Mouse (Mus musculus): ENCODE data around the gene Etv1. TPM values are rescaled to one million over a fixed set of nuclear protein-coding genes. Genes with fewer than 3 reads are reported as not detected.
"Not testable (repeated sequence)": the region's sequence is repeated elsewhere in the genome, so short reads cannot be mapped to it uniquely, and the experiment has no call there.

Etv1 gene
- total RNA-seq, 1 experiment from 2014 or later: 53.3 TPM

GRCm38 (mm10) chr12:38816235-38816634 lies 37.1 kb downstream of the Etv1 start:
- DNase-seq: no peak

GRCm38 (mm10) chr12:38818320-38818719 lies 39.1 kb downstream of the Etv1 start:
- DNase-seq: no peak

- DNase-seq: no peak
Observed at GRCm38 (mm10) chr12:38820642-38821041, 41.5 kb downstream of the Etv1 start.

- DNase-seq: no peak
Observed at GRCm38 (mm10) chr12:38824405-38824804, 45.2 kb downstream of the Etv1 start.

GRCm38 (mm10) chr12:38832981-38833380 lies 53.8 kb downstream of the Etv1 start:
- no peak for DNase-seq

- DNase-seq: no peak
Observed at GRCm38 (mm10) chr12:38834581-38834980, 55.4 kb downstream of the Etv1 start.

GRCm38 (mm10) chr12:38834986-38835385 lies 55.8 kb downstream of the Etv1 start:
- DNase-seq: not testable (repeated sequence)

- DNase-seq: no peak
Observed at GRCm38 (mm10) chr12:38843801-38844295, 64.7 kb downstream of the Etv1 start.

GRCm38 (mm10) chr12:38847500-38848261 lies 68.5 kb downstream of the Etv1 start:
- no peak for DNase-seq

GRCm38 (mm10) chr12:38849994-38850393 lies 70.8 kb downstream of the Etv1 start:
- DNase-seq: no peak

- no peak for DNase-seq
Observed at GRCm38 (mm10) chr12:38854274-38854673, 75.1 kb downstream of the Etv1 start.

- no peak for DNase-seq
Observed at GRCm38 (mm10) chr12:38854751-38855150, 75.6 kb downstream of the Etv1 start.

- no peak for DNase-seq
Observed at GRCm38 (mm10) chr12:38859675-38860074, 80.5 kb downstream of the Etv1 start.

- DNase-seq: no peak
Observed at GRCm38 (mm10) chr12:38860168-38861115, 81.3 kb downstream of the Etv1 start.

GRCm38 (mm10) chr12:38863395-38863794 lies 84.2 kb downstream of the Etv1 start:
- DNase-seq: no peak

- no peak for DNase-seq
Observed at GRCm38 (mm10) chr12:38863982-38864828, 85.0 kb downstream of the Etv1 start.

- peak; percentile 27 for DNase-seq
Observed at GRCm38 (mm10) chr12:38874470-38874995, 95.4 kb downstream of the Etv1 start.

GRCm38 (mm10) chr12:38904516-38904915 lies 125.3 kb downstream of the Etv1 start:
- no peak for DNase-seq

GRCm38 (mm10) chr12:38906314-38906713 lies 127.1 kb downstream of the Etv1 start:
- DNase-seq: no peak

- DNase-seq: peak; percentile 26
Observed at GRCm38 (mm10) chr12:38906812-38907211, 127.6 kb downstream of the Etv1 start.

GRCm38 (mm10) chr12:38908947-38909346 lies 129.8 kb downstream of the Etv1 start:
- DNase-seq: no peak

Measured in adrenal gland, postnatal 14 days (tissue).